9 mouse cellular contexts compared by ENCODE assay signal in the genomic region with DNA sequence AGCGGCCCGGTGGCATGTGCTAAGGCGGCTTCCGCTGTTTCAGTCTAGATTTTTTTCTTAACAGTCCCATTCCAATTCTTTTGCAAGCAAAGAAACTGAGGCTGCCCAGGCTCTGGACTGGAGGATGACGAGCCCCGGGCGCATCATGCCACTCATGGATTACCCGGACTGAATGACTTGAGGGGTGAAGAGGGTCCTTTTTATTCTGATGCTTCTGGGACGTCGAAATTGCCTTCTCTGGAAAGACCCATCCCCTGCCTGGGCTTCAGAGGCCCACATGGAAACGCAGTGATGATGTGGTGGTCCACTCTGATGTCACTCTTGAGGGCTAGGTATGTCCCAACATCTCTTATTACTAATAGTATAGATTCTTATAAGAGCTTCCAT. TPM values are rescaled to one million over a fixed set of nuclear protein-coding genes. Genes with fewer than 3 reads are reported as not detected.
DNase-seq lines count a peak whose midpoint lies in the region; ATAC-seq lines count a peak whose summit lies in the region.
"Had no signal": no experiment of that assay in that cellular context is flagged by ENCODE, and none has a peak within 500 bp of the region (broad histone marks: within the 10 kb centered on the region; RNA-seq: fewer than 3 reads in every experiment).

No protein-coding gene starts in this region.

- intact Hi-C loops in heart, postnatal 36 days (cut with DNase I), result loop anchor here (2.0 kb wide), 1 partner anchor 61 kb away; a partner anchor contains a TSS

- H3K9ac ChIP-seq in heart, embryonic 15.5 days, result peak overlapping the region; percentile 34
- peak overlapping the region; percentile 81 for H3K9ac ChIP-seq in hindbrain, embryonic 11.5 days (ENCODE audit: low read depth, low read length)
- H3K9ac ChIP-seq in midbrain, embryonic 12.5 days (replicated peaks), result peak overlapping the region; percentile 86

- H3K4me3 ChIP-seq in heart, embryonic 15.5 days, result peak overlapping the region; percentile 76
- peak overlapping the region; percentile 62 for H3K4me3 ChIP-seq in hindbrain, embryonic 11.5 days (ENCODE audit: low read depth, low read length)
- peak overlapping the region; percentile 89 for H3K4me3 ChIP-seq in midbrain, embryonic 12.5 days

- H3K9me3 ChIP-seq in heart, embryonic 15.5 days (replicated peaks), result no peaks in the 10 kb centered on the region
- no peaks in the 10 kb centered on the region for H3K9me3 ChIP-seq in hindbrain, embryonic 11.5 days (ENCODE audit: control insufficient read depth, low read length)
- H3K9me3 ChIP-seq in midbrain, embryonic 12.5 days, result no peaks in the 10 kb centered on the region

- 4% methylated on average over 11 of the region's 11 CpGs for WGBS in heart, embryonic 15.5 days
- WGBS in hindbrain, embryonic 11.5 days, result 6% methylated on average over 11 of the region's 11 CpGs
- 2% methylated on average over 11 of the region's 11 CpGs for WGBS in midbrain, embryonic 12.5 days

- peaks cover 11% of the 10 kb centered on the region for H3K36me3 ChIP-seq in heart, embryonic 15.5 days
- H3K36me3 ChIP-seq in hindbrain, embryonic 11.5 days (ENCODE audit: control insufficient read depth, insufficient read depth, low read length), result no peaks in the 10 kb centered on the region
- peaks cover 21% of the 10 kb centered on the region for H3K36me3 ChIP-seq in midbrain, embryonic 12.5 days

- H3K27ac ChIP-seq in heart, embryonic 15.5 days, result no peak overlapping the region
- H3K27ac ChIP-seq in hindbrain, embryonic 11.5 days (ENCODE audit: low read depth, low read length), result no peak overlapping the region
- H3K27ac ChIP-seq in midbrain, embryonic 12.5 days (replicated peaks), result no peak overlapping the region

- DNase-seq in heart, postnatal 36 days, result no peak
- peak; percentile 18 for DNase-seq in NIH3T3 (ENCODE audit: low read depth)
- no peak for DNase-seq in hindbrain, embryonic 11.5 days (ENCODE audit: low spot score)
- DNase-seq in yolk sac, embryonic 10.5 days (ENCODE audit: low spot score), result no peak
- no peak for DNase-seq in cerebellum, adult 11 months

- peaks cover 8% of the 10 kb centered on the region; the same call in 1 of the 2 replicates for H3K4me1 ChIP-seq in heart, embryonic 15.5 days (replicated peaks)
- no peaks in the 10 kb centered on the region; the same call in 1 of the 2 replicates for H3K4me1 ChIP-seq in hindbrain, embryonic 11.5 days (replicated peaks; ENCODE audit: control insufficient read depth, insufficient read depth, low read length)
- H3K4me1 ChIP-seq in midbrain, embryonic 12.5 days, result peaks cover 8% of the 10 kb centered on the region; the same call in 1 of the 2 replicates

- H3K27me3 ChIP-seq in heart, embryonic 15.5 days, result no peaks in the 10 kb centered on the region
- H3K27me3 ChIP-seq in hindbrain, embryonic 11.5 days (ENCODE audit: control insufficient read depth, insufficient read depth, low read length), result no peaks in the 10 kb centered on the region
- no peaks in the 10 kb centered on the region for H3K27me3 ChIP-seq in midbrain, embryonic 12.5 days

- peak overlapping the region; percentile 68 for H3K4me2 ChIP-seq in heart, embryonic 15.5 days
- H3K4me2 ChIP-seq in hindbrain, embryonic 11.5 days (replicated peaks; ENCODE audit: low read depth, low read length), result peak overlapping the region; percentile 50
- H3K4me2 ChIP-seq in midbrain, embryonic 12.5 days (replicated peaks), result peak overlapping the region; percentile 79

- no peak for ATAC-seq in heart, embryonic 15.5 days (replicated peaks; ENCODE audit: insufficient number of reproducible peaks, insufficient read depth, low FRiP score, low read depth)
- ATAC-seq in hindbrain, embryonic 11.5 days (ENCODE audit: low FRiP score), result peak; percentile 69
- ATAC-seq in midbrain, embryonic 12.5 days (ENCODE audit: low FRiP score, low read depth), result peak; percentile 65
- ATAC-seq in cerebellum, adult (ENCODE audit: insufficient number of reproducible peaks, low FRiP score, low TSS enrichment), result no peak

RNA-seq across cellular contexts. Expression of a gene that starts 0.3 kb away (rescaled TPM):
- 5.9 and 7.5 TPM in 2 replicates for polyA plus RNA-seq in heart, embryonic 15.5 days (2015; fragmentation: Nextera tagmentation; extraction: Ambion mirVana)
- 10 to 100 TPM; 13.6 to 26.1 TPM for total RNA-seq in heart, postnatal 36 days (2021)
- polyA plus RNA-seq in hindbrain, embryonic 11.5 days (2014; fragmentation: Nextera tagmentation; extraction: Ambion mirVana), result 31.1 and 35.3 TPM in 2 replicates
- 37.9 and 38.7 TPM in 2 replicates for polyA plus RNA-seq in midbrain, embryonic 12.5 days (2016; fragmentation: Nextera tagmentation; extraction: Ambion mirVana)

RNA-seq across cellular contexts. Expression of a gene that starts 0.4 kb away (rescaled TPM):
- polyA plus RNA-seq in heart, embryonic 15.5 days (2015; fragmentation: Nextera tagmentation; extraction: Ambion mirVana), result 15.5 and 20.1 TPM in 2 replicates
- total RNA-seq in heart, postnatal 36 days (2021), result 1 to 10 TPM; 5.9 to 8.2 TPM
- polyA plus RNA-seq in hindbrain, embryonic 11.5 days (2014; fragmentation: Nextera tagmentation; extraction: Ambion mirVana), result 32.7 and 34.7 TPM in 2 replicates
- polyA plus RNA-seq in midbrain, embryonic 12.5 days (2016; fragmentation: Nextera tagmentation; extraction: Ambion mirVana), result 33.6 and 34.3 TPM in 2 replicates

RNA-seq across cellular contexts. Expression of a gene that starts 37.5 kb away (rescaled TPM):
- polyA plus RNA-seq in heart, embryonic 15.5 days (2015; fragmentation: Nextera tagmentation; extraction: Ambion mirVana), result not detected in 2 replicates
- total RNA-seq in heart, postnatal 36 days (2021), result not detected
- not detected in 2 replicates for polyA plus RNA-seq in hindbrain, embryonic 11.5 days (2014; fragmentation: Nextera tagmentation; extraction: Ambion mirVana)
- polyA plus RNA-seq in midbrain, embryonic 12.5 days (2016; fragmentation: Nextera tagmentation; extraction: Ambion mirVana), result not detected in 2 replicates
- total RNA-seq: hematopoietic stem cell, adult 5-6 weeks had no signal

Comparison
In these comparisons a context has a peak if more than half of its experiments do, and no peak if none do; other contexts are left out.
1. ATAC-seq: peak in hindbrain, embryonic 11.5 days (single experiment) and midbrain, embryonic 12.5 days (single experiment); none in heart, embryonic 15.5 days (single experiment) and cerebellum, adult (single experiment).
2. H3K9ac ChIP-seq: peak in every context shown above with its lines; median percentile 86 in midbrain, embryonic 12.5 days; 81 in hindbrain, embryonic 11.5 days; 34 in heart, embryonic 15.5 days.
3. Peak in every context shown above with its lines, with median percentiles within 50 percentile points of each other: H3K4me2 ChIP-seq and H3K4me3 ChIP-seq.